Mouse (Mus musculus) adrenal gland, adult 10 weeks (tissue): ENCODE measurements around the gene Rnf138rt1. TPM values are rescaled to one million over a fixed set of nuclear protein-coding genes. Genes with fewer than 3 reads are reported as not detected.

Experiments used
- polyA plus RNA-seq: library from polyadenylated mRNA; stranded (reverse); fragments of 350-450 nt; fragmentation: Illumina TruSeq; extraction: RNeasy Lipid Tissue Mini Kit (QIAGEN cat#74804); gene quantifications from one replicate; pipeline ENCODE4 v1.2.3, GENCODE M21; 2014; ENCODE audit warnings: low read depth, low replicate concordance

Gene Rnf138rt1
- not detected for polyA plus RNA-seq

GRCm38 (mm10) chrX:163760617-163761434, at the start of gene Rnf138rt1:
Rnf138rt1 (minus strand) TSS chrX:163761329.

Other genes starting within 250 kb of the Rnf138rt1 start
- 8.3 TPM for gene Grpr, start 211.7 kb downstream of the Rnf138rt1 start, polyA plus RNA-seq
- gene Ap1s2, start 147.7 kb upstream of the Rnf138rt1 start, polyA plus RNA-seq = 126 TPM
- gene Zrsr2, start 197.3 kb upstream of the Rnf138rt1 start, polyA plus RNA-seq = 59.0 TPM